Mouse (Mus musculus): ENCODE measurements around the gene Ctsk.

DNA sequence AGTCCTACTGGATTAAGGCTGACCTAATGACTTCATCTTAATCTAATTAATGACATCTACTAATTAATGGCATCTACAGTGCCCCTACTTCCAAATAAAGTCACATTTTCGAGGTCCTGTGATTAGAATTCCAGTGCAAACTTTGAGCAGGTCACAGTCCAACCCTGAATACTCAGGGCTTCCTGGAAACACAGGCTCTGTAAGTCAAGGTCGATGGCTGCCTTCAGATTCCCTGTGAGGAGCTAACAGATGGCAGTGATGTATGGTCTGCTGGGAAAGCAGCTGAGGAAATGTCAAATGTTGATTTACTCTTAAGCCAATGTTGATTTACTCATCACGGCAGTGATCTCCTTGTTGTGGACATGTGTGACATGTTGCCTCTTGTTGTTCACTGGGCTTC, 54.9 kb downstream of the Ctsk start:
- TF ChIP-seq CTCF (IDR thresholded peaks at IDR 0.05; ENCODE audit: insufficient read depth, low read depth, low read length), result no peak
- no peak for TF ChIP-seq POLR2A (IDR thresholded peaks at IDR 0.05; ENCODE audit: insufficient read depth, low read depth, low read length)
